Mouse (Mus musculus) c-Kit-negative CD71-positive TER-119-positive erythroid progenitor cells, embryonic 14.5 days (primary cell): Measurements from ENCODE around the gene Ppp1r14c.

ENCODE experiments used
- DNase-seq: peaks from one replicate; pipeline ENCODE4 v3.0.0-alpha.2; 2013; ENCODE audit warnings: low read depth, low spot score

The Ppp1r14c gene

DNA sequence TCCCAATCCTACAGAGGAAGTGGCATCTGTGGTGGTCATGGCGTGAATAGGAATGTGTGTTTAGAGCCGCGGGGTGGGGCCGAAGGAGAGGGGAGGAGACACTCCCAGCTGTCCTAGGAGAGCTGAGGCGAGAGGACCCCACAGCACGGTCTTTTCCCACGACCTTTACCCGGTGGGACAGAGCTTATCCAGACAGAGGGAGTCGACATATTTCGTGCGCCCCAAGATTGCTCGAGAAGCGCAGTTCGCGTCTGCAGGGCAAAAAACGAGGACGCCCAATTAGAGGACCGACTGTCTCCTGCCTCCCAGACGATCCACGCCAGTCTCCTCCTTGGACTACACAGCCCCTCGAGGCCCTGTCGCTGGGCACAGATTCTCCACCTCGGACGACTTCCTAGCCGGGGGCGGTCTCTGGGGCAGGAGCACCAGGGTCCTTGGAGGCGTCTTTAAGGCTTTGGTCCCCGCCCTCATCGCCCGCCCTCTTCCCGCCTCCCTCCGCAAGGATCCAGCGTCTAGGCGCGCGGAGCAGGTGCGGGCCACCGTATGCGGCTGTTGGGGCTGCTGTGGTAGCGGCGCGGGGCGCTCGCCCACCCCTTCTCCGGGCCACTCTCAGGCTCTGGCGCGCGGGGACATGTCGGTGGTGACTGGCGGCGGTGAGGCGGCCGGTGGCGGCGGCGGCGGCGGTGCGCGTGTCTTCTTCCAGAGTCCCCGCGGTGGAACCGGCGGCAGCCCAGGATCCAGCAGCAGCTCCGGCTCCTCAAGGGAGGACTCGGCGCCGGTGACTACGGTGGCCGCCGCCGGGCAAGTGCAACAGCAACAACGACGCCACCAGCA, at the start of gene Ppp1r14c:
Gene Ppp1r14c, plus strand, starts transcription at position 22 of the 834 bp plus-strand sequence.
- no peak for DNase-seq

DNA sequence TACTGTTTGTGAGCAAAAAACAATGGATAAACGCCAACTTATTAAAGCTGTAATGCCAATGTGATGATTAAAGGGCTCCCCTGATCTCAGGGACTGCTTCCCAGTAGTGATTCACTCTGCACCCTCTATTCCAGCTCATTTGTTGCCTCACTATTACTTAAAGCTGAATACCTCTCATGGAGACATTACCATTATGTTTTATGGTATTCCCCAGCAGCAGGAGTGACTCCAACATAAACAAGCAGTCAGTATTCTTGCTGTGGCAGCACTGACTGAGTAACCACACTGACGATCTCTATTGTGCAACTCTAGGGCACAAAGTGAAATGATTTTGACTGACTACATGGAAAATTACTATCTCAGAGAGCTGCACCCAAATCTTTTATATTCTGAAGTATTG, 44.5 kb upstream of the Ppp1r14c start:
- DNase-seq, result no peak

GRCm38 (mm10) chr10:3325447-3325846, 40.4 kb upstream of the Ppp1r14c start:
- DNase-seq, result no peak

- DNase-seq, result no peak
Observed at GRCm38 (mm10) chr10:3332880-3333279, 33.0 kb upstream of the Ppp1r14c start.

DNA sequence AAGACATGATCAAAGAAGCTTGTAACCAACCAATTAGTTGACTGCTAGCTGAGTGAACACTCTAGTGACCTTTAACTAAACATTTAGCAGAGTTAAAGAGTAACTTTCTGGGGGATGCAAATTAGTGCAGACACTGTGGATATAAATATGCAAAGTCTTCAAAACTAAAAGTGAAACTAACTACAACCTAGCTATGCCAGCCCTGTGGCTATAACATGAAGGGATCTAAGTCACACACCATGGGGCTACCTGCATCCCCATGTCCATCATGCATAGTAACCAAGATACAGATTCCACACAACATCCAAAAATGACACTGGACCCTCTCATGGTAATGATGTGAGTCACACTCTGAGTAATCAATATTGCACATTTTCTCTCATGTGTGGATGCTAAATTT, 31.3 kb upstream of the Ppp1r14c start:
- DNase-seq, result no peak

DNA sequence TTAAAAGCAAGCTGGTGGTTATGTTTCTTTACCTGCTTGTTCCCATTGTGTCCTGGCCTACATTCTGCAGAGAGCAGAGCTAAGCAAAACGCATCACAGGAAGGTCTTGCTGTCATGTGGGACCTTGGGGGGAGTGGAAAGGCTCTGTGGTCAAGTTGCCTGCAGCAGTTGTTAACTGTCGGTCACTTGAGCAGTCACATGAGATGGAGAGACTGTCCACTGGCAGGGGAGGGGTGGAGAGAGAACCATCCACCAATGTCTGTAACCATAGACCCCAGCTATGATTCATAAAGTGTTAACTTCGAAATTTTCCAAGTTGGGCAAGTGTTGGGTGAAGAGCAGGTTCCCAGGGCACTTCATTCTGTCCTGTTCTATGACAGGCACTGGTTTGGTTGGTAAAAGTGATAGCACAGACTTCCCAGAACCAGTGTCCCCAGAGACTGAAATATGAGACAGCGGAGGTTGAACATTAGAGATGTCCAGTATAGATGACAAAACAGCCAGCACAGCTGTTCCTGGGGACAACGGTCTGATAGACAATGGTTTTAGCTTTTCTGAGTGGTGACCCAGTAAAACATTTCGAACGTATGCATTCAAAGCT, 29.0 kb upstream of the Ppp1r14c start:
- DNase-seq, result no peak

DNA sequence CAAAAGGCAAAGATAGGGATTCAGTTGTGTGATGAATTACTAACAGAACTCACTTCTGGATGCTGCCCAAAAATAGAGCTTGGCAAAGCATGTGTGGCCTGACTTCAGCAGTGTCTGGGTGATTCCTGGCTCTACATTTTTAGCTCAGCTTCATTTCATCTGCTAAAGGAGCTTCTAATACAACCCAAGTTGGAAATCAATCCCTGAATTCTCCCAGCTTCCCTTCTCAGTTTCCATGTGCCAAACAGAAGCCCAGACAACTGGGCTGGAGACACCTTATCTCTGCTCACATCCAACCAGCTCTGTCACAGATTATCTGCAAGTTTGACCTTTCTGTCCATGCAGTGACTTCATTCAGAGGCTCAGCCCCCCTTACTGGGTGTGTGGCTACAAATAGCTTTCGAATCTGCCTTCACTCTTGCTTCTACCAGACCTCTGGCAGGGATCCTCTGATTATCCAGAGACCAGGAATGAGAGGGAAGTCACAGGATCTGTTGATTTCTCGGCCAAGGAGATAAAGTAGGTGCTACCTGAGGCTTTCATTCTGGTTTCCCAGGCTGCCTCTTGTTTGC, 28.4 kb upstream of the Ppp1r14c start:
- no peak for DNase-seq

DNA sequence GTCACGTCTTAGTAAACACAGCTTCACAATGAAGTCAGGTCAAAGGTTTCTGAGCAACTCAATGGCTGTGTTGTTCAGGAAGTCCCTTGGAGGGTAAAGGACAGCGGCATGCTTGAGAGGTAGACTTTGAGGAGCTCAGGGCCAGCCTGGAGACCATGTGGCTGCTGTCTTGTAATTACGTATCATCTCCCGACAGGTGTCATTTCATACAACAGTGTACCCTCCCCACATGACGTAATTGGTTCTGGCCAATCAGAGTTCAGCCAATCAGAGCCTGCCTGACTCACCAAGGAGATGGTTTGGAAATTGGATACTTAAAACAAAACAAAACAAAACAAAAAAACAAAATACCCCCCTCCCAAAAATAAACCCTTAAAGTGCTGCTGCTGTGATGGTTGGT, 20.2 kb upstream of the Ppp1r14c start:
- no peak for DNase-seq

DNA sequence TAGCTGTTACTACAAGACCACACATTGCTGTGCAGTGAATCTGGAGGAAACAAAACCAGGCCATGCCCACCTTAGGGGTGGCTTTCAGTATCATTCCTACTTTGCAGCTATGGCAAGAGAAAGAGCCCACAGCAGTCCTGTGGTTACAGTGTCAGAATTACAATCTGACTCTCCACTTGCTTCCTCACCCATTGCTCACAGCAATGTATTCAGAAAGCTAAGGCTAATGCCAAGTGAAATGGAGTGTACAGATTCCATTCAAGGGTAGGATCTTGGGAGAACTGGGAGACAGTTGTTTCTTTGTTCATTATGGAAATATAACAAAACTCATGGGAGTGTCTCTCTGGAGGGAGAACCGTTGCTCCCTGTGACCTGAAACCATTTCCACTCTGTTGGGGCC, 6.3 kb upstream of the Ppp1r14c start:
- no peak for DNase-seq

- DNase-seq, result no peak
Observed at GRCm38 (mm10) chr10:3365671-3366035, 204 bp upstream of the Ppp1r14c start.

DNA sequence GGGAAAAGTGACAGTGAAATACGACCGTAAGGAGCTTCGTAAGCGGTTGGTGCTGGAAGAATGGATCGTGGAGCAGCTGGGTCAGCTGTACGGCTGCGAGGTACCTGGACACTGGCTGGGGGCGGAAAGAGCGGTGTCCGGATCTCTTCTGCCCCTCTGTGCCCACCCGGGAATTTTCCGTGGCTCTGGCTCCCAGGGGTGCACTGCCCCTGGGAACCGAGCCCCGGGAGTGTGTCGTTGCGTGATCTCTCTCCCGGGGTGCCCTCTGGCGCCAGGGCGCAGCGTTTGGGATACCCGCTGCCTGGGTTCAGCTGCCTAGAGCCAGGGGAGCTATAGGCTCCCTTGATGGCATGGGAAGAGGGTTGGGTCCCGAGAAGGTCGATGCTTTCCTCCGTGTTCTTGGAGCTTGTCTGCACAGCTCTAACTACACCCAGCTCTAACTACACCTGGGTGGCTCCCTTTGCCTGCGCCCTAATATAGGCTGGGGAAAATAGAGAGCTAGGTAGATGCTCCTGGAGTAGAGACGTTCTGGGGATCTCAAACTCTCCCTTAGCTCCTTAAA, 1.1 kb downstream of the Ppp1r14c start:
- DNase-seq, result no peak

- no peak for DNase-seq
Observed at GRCm38 (mm10) chr10:3367440-3367839, 1.6 kb downstream of the Ppp1r14c start.

- DNase-seq, result no peak
Observed at GRCm38 (mm10) chr10:3383176-3383575, 17.3 kb downstream of the Ppp1r14c start.

GRCm38 (mm10) chr10:3392251-3392650, 26.4 kb downstream of the Ppp1r14c start:
- DNase-seq, result no peak

DNA sequence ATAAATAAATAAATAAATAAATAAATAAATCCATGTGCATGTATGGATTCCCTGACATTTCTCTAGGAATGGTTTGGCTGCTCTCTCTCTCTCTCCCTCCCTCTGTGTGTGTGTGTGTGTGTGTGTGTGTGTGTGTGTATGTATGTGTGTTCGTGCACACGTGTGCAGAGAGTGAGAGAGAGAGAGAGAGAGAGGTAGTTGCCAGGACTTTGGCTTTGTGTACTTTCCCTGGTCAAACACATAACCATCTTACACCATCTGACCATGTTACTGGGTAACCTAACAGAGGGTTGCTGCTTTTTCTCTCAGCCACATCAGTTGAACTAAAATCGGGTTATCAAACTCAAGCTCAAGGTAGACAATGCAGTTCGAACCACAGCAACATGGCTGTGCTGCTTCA, 27.7 kb downstream of the Ppp1r14c start:
- no peak for DNase-seq

DNA sequence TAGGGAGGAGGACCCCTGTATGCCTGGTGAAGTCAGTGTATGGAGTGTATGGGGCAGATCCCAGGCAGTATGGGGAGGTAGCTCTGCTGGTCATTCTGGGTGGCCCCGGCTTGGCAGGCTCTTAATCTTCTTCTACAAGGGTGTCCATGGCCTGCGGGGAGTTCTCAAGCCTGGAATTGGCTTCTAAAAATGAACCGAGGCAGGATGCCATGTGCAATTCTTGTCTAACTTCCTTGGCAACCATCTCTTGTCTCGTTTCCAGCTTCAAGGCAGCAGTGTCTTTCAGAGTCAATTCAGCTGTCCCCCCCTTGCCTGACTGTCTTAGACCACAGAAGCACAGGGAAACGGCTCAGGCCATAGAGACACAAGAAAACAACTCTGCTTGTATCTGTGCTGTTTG, 28.3 kb downstream of the Ppp1r14c start:
- DNase-seq, result no peak

DNA sequence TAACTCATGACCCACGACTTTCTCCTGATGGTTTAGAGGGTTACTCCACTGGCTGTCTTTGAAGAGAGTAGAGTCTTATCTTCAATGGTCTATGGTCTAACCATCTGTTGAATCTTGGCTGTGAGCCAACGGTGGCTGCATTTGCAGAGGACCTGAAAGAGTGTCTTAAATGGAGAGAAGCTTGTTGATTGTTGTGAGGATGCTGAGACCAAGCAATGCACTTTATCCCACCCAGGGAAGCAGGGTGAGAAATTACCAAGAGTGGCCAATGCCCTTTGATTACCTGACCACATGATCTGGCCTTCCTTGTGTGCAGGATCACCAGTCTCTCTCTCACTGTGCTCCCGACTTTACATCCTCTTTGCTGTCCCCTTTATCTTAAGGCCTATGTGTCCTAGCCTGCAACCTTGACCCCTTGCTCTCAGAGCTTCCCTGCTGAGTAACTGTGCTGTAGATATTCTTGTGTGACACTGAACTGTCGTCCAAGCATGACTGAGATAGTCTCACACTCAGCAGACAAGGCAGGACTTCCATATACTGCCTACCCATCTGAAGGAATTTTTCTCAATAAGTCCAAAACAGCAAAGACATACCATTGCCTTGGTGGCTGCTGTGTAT, 28.9 kb downstream of the Ppp1r14c start:
- no peak for DNase-seq

GRCm38 (mm10) chr10:3395341-3395931, 29.6 kb downstream of the Ppp1r14c start:
- DNase-seq, result no peak

GRCm38 (mm10) chr10:3396008-3396795, 30.3 kb downstream of the Ppp1r14c start:
- no peak for DNase-seq

- no peak for DNase-seq
Observed at GRCm38 (mm10) chr10:3397406-3397805, 31.5 kb downstream of the Ppp1r14c start.

DNA sequence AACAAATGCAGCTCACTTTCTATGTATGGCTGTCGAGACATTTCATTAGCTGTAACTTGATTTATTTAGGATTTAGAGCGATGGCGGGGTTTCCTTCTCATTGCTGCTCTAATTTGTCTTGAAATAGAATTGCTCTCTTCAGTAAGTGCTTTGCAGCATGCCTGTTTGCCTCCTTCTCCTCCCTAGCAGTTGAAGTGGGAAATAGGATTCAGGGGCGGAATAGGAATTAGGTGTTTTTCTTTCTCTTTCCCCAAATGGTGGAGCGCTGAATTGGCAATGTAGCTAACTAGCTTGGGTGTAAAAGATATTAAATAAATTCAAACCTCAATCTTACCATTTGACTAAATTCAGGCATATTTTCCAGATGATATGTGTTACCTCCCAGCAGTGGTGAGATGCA, 32.2 kb downstream of the Ppp1r14c start:
- no peak for DNase-seq
